Mouse (Mus musculus): ENCODE results near the gene Lpar5.

The Lpar5 gene

GRCm38 (mm10) chr6:125087937-125088336 is 20.2 kb downstream of the Lpar5 start:
- no peak for DNase-seq (ENCODE audit: low spot score)

DNA sequence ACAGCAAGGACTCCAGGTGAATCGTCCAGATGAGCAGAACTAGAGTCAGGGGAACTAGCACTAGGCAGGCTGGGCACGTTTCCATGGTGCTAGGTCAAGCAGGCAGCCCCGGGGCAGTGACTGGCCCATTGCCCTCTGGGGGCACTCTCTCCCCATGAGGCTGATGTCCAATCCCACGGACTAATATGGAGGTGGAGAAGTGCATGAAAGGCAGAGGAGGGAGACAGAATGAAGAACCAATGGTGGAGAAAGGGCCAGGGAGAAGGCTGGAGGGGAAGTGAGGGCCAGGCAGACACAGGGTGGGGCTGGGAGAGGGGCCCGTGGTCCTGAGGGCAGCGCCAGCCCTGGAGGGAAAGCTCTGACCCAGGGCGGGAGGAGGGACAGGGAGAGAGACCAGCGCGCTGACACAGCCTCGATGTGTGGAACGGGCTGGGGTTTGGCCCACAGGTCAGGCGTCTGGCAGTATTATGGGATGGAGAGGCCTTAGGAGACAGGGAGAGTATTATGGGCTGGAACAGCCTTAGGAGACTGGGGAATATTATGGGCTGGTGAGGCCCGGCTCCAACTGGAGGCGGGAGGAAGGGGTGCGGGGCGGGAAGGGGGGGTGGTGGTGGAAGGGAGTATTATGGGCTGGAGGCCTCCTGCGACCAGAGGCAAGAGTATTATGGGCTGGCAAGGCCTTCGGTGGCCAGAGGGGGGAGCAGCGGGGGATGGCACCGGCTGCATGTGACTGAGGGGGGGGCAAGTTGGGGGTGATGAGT is 21.0 kb downstream of the Lpar5 start:
- DNase-seq (ENCODE audit: low spot score): no peak

- no peak for DNase-seq (ENCODE audit: low spot score)
These were observed 22.0 kb downstream of the Lpar5 start for GRCm38 (mm10) chr6:125089521-125090321.

GRCm38 (mm10) chr6:125090341-125091085 is 22.8 kb downstream of the Lpar5 start:
- no peak for DNase-seq (ENCODE audit: low spot score)

DNA sequence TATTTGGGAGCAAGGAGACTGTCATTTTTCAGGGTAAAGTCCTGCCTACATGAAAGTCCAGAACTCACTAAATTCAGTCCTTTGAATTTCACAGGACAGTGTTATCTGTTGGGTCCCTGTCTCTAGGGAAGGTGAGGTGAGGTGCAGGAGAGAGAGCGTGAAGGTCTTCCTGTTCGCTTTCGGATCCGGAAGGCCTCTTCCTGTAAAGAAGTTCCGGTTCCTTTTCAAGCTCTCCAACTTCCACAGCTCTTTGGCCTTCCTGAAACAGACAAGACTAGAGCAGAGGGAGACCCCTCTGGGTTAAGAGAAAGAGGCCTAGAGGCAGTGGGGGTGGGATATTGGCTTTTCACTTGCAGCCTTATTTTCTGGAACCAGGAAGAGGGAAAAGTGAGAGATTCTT is 24.7 kb downstream of the Lpar5 start:
- DNase-seq (ENCODE audit: low spot score): no peak

DNA sequence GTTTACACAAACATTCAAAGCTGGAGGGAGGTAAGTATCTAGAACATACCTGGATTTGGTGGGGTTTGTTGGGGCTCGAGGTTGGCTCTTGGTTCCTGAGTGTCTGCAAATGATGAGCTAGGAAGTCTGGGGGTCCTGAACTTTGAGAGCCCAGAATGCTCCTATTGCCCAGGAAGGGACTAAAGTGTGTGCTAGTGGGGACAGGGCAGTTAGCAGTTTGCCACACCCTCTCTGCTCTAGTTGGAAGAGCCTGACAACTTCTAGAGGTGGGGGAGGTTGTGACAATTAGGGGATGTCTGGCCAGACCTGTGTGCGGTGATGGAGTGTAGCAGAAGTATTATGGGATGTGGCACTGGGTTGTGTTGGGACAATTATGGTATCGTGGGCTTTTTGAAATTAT is 27.1 kb downstream of the Lpar5 start:
- no peak for DNase-seq (ENCODE audit: low spot score)

GRCm38 (mm10) chr6:125095391-125096278 is 27.9 kb downstream of the Lpar5 start, which contains the start of gene Chd4:
Gene Chd4 (plus strand): TSS chr6:125095981.
- peak; percentile 84 for DNase-seq (ENCODE audit: low spot score)

DNA sequence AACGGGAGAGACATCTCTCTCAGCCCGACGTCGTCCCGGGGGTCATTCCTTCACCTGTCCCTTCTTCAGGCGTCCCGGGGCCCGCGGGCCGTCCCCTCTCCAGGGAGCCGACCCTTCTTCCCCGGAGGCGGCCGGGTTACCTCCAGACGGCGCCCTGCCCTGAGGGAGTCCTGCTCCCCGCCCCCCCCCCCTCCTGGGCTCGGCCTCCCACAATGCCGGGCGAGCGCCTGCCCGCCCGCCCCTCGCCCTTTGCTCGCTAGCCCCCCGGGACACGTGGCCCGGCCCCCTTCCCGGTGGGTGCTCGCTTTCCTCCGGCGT is 28.5 kb downstream of the Lpar5 start:
- no peak for DNase-seq (ENCODE audit: low spot score)

GRCm38 (mm10) chr6:125096597-125097345 is 29.1 kb downstream of the Lpar5 start:
- peak; percentile 35 for DNase-seq (ENCODE audit: low spot score)

GRCm38 (mm10) chr6:125097346-125097689 is 29.6 kb downstream of the Lpar5 start:
- peak; percentile 31 for DNase-seq (ENCODE audit: low spot score)

DNA sequence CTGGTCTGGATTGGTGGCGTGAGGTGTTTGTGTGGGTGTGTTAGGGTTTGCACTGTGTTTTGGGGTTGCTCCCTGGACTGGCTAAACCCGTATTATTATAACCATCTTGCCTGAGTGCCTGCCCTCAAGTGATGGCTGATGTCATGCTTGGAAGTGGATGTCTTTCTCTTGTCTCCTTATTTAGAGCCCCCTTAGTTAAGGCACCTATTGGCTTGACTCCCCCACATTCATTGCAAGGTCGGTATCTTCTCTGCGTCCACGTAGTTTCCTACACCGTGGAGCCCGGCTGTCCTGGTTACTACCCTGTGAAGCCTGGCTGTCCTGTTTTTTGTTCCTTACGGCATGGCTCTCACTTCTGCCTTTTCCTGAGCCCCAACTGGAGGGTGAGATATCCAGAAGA is 30.2 kb downstream of the Lpar5 start:
- DNase-seq (ENCODE audit: low spot score): no peak

DNA sequence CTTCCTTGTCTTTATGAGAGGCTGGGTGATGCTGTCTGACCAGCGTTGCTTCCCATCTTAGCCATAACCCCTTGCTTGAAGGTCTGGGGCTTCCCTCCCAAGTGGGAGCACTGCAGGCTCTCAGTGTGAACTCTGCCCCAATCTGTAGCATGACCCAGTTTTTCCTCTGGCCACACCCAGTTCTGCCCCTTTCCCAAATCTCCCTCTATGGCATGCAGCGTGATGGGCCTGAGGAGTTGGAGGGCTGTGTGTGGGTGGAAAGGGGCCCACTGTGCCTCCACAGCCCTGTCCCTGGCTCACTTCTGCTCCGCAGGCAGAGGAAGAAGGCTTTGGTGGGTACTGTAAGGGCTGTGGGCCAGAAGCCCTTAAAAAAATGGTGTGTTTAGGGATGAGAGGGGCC is 30.8 kb downstream of the Lpar5 start:
- DNase-seq (ENCODE audit: low spot score): no peak

- peak; percentile 80 for DNase-seq (ENCODE audit: low spot score)
These were observed 31.8 kb downstream of the Lpar5 start for GRCm38 (mm10) chr6:125099421-125099971.

- DNase-seq (ENCODE audit: low spot score): no peak
These were observed 33.7 kb downstream of the Lpar5 start for GRCm38 (mm10) chr6:125101444-125101843.

DNA sequence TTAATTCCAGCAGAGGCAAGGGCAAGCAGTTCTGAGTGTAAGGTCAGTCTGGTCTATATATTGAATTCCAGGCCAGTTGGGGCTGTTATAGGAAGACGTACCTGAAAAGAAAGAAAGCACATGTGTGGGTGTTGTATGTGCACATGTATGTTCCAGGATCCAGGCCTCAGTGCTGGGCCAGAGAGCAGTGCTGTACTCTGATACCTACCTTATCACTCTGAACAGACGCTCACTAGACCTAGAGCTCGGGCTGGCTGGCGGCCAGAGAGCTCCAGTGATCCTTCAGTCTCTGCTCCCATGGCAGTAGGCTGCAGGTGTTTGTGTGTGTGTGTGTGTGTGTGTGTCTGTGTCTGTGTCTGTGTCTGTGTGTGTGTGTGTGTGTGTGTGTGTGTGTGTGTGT is 36.5 kb downstream of the Lpar5 start:
- no peak for DNase-seq (ENCODE audit: low spot score)

- no peak for DNase-seq (ENCODE audit: low spot score)
These were observed 40.0 kb downstream of the Lpar5 start for GRCm38 (mm10) chr6:125107705-125108104.

GRCm38 (mm10) chr6:125109371-125109770 is 41.7 kb downstream of the Lpar5 start:
- DNase-seq (ENCODE audit: low spot score): no peak

DNA sequence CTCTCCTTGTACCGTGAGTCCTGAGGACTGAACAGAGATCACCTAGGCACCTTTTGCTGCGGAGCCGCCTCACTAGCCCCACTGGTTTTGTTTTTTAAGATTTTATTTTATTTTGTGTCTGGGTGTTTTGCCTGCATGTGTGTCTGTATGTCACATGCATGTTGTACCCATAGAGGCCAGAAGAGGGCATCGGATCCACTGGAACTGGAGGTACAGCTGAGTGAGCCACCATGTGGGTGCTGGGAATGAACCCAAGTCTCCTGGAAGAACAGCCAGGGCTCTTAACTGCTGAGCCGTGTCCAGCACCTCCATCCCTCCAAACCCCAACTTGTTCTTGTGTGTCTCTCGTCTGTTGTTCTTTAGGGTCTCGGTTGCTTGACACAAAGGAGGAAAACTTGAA is 43.2 kb downstream of the Lpar5 start:
- DNase-seq (ENCODE audit: low spot score): no peak

GRCm38 (mm10) chr6:125112553-125112952 is 44.8 kb downstream of the Lpar5 start:
- no peak for DNase-seq (ENCODE audit: low spot score)

DNA sequence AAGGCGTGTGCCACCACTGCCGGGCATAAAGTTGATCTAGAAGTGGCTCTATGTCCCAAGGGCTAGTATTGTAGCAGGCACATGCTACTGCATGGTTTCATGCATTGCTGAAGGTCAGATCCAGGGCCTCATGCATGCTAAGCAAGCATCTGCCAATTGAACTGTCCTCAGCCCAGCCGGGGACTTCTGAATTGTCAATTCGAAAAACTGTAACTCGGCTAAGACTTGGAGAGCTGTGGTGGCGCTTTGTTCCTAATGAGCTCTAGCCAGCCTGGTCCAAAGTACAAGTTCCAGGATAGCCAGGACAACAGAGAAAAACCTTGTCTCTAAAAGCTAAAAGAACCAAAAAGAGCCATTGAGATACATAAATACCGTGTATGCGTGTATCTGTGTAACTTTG is 51.7 kb downstream of the Lpar5 start:
- no peak for DNase-seq (ENCODE audit: low spot score)

DNA sequence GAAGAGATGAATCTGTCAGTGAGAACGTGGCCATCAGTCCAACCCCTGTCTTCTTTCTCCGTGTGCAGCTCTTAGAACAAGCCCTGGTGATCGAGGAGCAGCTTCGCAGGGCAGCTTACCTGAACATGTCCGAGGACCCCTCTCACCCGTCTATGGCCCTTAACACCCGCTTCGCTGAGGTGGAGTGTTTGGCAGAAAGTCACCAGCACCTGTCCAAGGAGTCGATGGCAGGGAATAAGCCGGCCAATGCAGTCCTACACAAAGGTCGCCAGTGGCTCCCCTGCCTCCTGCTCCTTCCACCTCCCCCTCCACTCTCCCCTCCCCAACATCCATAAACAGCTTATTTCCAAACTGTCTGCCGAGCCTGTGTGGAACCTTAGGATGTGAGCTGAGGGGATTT is 61.0 kb downstream of the Lpar5 start:
- DNase-seq (ENCODE audit: low spot score): no peak
